Mouse (Mus musculus): ENCODE results near the gene AI413582.

The AI413582 gene

GRCm38 (mm10) chr17:27518700-27519595 is 46.6 kb downstream of the AI413582 start:
- DNase-seq (ENCODE audit: low spot score in 2 of 2), result no peak

GRCm38 (mm10) chr17:27518296-27518695 is 47.3 kb downstream of the AI413582 start:
- no peak for DNase-seq (ENCODE audit: low spot score in 2 of 2)

GRCm38 (mm10) chr17:27513916-27514762 is 51.4 kb downstream of the AI413582 start:
- DNase-seq (ENCODE audit: low spot score in 2 of 2), result no peak
